ENCODE assay signal across 18 mouse cellular contexts in genomic region chr15:59152786-59153388, GRCm38 (mm10).
DNase-seq lines count a peak whose midpoint lies in the region; ATAC-seq and TF ChIP-seq lines count a peak whose summit lies in the region.
"Had no signal": no experiment of that assay in that cellular context is flagged by ENCODE, and none has a peak within 500 bp of the region (broad histone marks: within the 10 kb centered on the region; RNA-seq: fewer than 3 reads in every experiment).

No protein-coding gene starts in this region.

- H3K79me2 ChIP-seq in CH12.LX (replicated peaks; ENCODE audit: control insufficient read depth, extremely low read depth, insufficient read depth, poor library complexity, severe bottlenecking), result no peaks in the 10 kb centered on the region

- no peak for TF ChIP-seq EP300 in CH12.LX (IDR thresholded peaks at IDR 0.05; ENCODE audit: low read length)

- H3K27ac ChIP-seq in forebrain, embryonic 16.5 days (ENCODE audit: low read length), result peak overlapping the region; percentile 54
- no peak overlapping the region; the same call in 1 of the 2 replicates for H3K27ac ChIP-seq in forebrain, postnatal 0 days (ENCODE audit: low read depth, low read length)
- H3K27ac ChIP-seq in CH12.LX (ENCODE audit: insufficient read depth, low read depth), result no peak overlapping the region
- no peak overlapping the region for H3K27ac ChIP-seq in midbrain, embryonic 10.5 days (replicated peaks)
- H3K27ac ChIP-seq in heart, embryonic 11.5 days (ENCODE audit: low read depth, low read length), result no peak overlapping the region
- H3K27ac ChIP-seq: embryonic facial prominence, embryonic 13.5 days; heart, adult 2 months; kidney, embryonic 15.5 days had no signal

- no peak for ATAC-seq in forebrain, embryonic 16.5 days
- ATAC-seq in forebrain, postnatal 0 days, result no peak
- ATAC-seq in heart, embryonic 11.5 days (replicated peaks; ENCODE audit: insufficient number of reproducible peaks, low FRiP score, low TSS enrichment), result no peak
- ATAC-seq: hindbrain, embryonic 16.5 days; intestine, embryonic 16.5 days had no signal

- TF ChIP-seq POLR2A in CH12.LX (IDR thresholded peaks at IDR 0.05; ENCODE audit: low read depth, low read length), result no peak

- no peaks in the 10 kb centered on the region for H3K27me3 ChIP-seq in forebrain, embryonic 16.5 days (replicated peaks; ENCODE audit: control insufficient read depth, insufficient read depth, low read length)
- no peaks in the 10 kb centered on the region for H3K27me3 ChIP-seq in forebrain, postnatal 0 days (ENCODE audit: insufficient read depth, low read length)
- no peaks in the 10 kb centered on the region for H3K27me3 ChIP-seq in CH12.LX (replicated peaks)
- H3K27me3 ChIP-seq in splenic B cell, adult 2 months (ENCODE audit: control insufficient read depth, insufficient read depth, low read length, poor library complexity, severe bottlenecking), result no peaks in the 10 kb centered on the region
- H3K27me3 ChIP-seq in midbrain, embryonic 10.5 days (ENCODE audit: low read depth, poor library complexity, severe bottlenecking), result 0 out of 2 replicates have a peak, but pooled peaks cover 9% of the 10 kb centered on the region
- H3K27me3 ChIP-seq in heart, embryonic 11.5 days (ENCODE audit: control insufficient read depth, insufficient read depth, low read length), result no peaks in the 10 kb centered on the region
- H3K27me3 ChIP-seq: embryonic facial prominence, embryonic 13.5 days; heart, embryonic 12.5 days; kidney, embryonic 15.5 days had no signal

- H3K9ac ChIP-seq in forebrain, embryonic 16.5 days (replicated peaks; ENCODE audit: low read depth, low read length), result no peak overlapping the region
- no peak overlapping the region for H3K9ac ChIP-seq in forebrain, postnatal 0 days
- no peak overlapping the region for H3K9ac ChIP-seq in CH12.LX (ENCODE audit: insufficient read depth, low read depth)
- no peak overlapping the region for H3K9ac ChIP-seq in heart, embryonic 11.5 days (ENCODE audit: low read depth, low read length)
- H3K9ac ChIP-seq: embryonic facial prominence, embryonic 13.5 days; heart, embryonic 12.5 days; kidney, embryonic 15.5 days had no signal

- DNase-seq in forebrain, postnatal 0 days, result no peak
- DNase-seq in CD4-positive, CD25-positive, alpha-beta regulatory T cell, adult 2 months (ENCODE audit: low read depth, low spot score), result peak; percentile 14
- DNase-seq in CH12.LX (ENCODE audit: extremely low read depth), result peak; percentile 64
- DNase-seq in splenic B cell, adult 2 months (ENCODE audit: low read depth, low spot score), result peak; percentile 12
- no peak for DNase-seq in midbrain, embryonic 10.5 days (ENCODE audit: low spot score)
- DNase-seq: adrenal gland, adult 8-10 months; cerebellum, adult 11-12 months; gastrocnemius, postnatal 10 days; heart, adult 2 months; heart, postnatal 36 days; kidney, adult 2 months had no signal

- H3K4me1 ChIP-seq in forebrain, embryonic 16.5 days (replicated peaks; ENCODE audit: control insufficient read depth, insufficient read depth, low read length), result peaks cover 22% of the 10 kb centered on the region
- peaks cover 15% of the 10 kb centered on the region for H3K4me1 ChIP-seq in forebrain, postnatal 0 days (ENCODE audit: insufficient read depth)
- peaks cover 7 to 37% of the 10 kb centered on the region in 2 experiments for H3K4me1 ChIP-seq in CH12.LX (ENCODE audit: control insufficient read depth in 1 of 2, insufficient read depth in 2 of 2)
- H3K4me1 ChIP-seq in midbrain, embryonic 10.5 days, result peaks cover 26% of the 10 kb centered on the region
- H3K4me1 ChIP-seq in heart, embryonic 11.5 days (ENCODE audit: control insufficient read depth, insufficient read depth, low read length), result peaks cover 9% of the 10 kb centered on the region

- no peak overlapping the region for H3K4me3 ChIP-seq in forebrain, embryonic 16.5 days (replicated peaks; ENCODE audit: low read length)
- H3K4me3 ChIP-seq in forebrain, postnatal 0 days (ENCODE audit: low read depth, low read length), result no peak overlapping the region
- H3K4me3 ChIP-seq in CH12.LX (replicated peaks in 1 of 3; ENCODE audit: low read depth in 2 of 3, low read length in 2 of 3, poor library complexity in 1 of 3), result no peak overlapping the region
- no peak overlapping the region for H3K4me3 ChIP-seq in midbrain, embryonic 10.5 days
- H3K4me3 ChIP-seq in heart, embryonic 11.5 days (ENCODE audit: low read depth, low read length), result no peak overlapping the region
- H3K4me3 ChIP-seq: embryonic facial prominence, embryonic 13.5 days; heart, adult 2 months; heart, embryonic 12.5 days; kidney, embryonic 15.5 days had no signal

- in situ Hi-C loops in CH12.LX (cut with MboI; ENCODE audit: low pct_ligation_motif_present, low pct_unique_long_range_greater_than_20kb, low sequenced_read_pairs), result no loop called here

- dilution Hi-C loops in CH12.LX (cut with MboI; ENCODE audit: extremely low pct_ligation_motif_present, extremely low pct_unique_long_range_greater_than_20kb, low sequenced_read_pairs), result no loop called here

- no peak for TF ChIP-seq RAD21 in CH12.LX (IDR thresholded peaks at IDR 0.05; ENCODE audit: low read depth, low read length)

- H3K36me3 ChIP-seq in forebrain, embryonic 16.5 days (ENCODE audit: control insufficient read depth, insufficient read depth), result no peaks in the 10 kb centered on the region
- no peaks in the 10 kb centered on the region for H3K36me3 ChIP-seq in forebrain, postnatal 0 days (ENCODE audit: insufficient read depth)
- no peaks in the 10 kb centered on the region for H3K36me3 ChIP-seq in CH12.LX (replicated peaks in 1 of 2; ENCODE audit: control insufficient read depth in 1 of 2, insufficient read depth in 1 of 2, low read length in 1 of 2)
- H3K36me3 ChIP-seq in splenic B cell, adult 2 months (ENCODE audit: control insufficient read depth, insufficient read depth, low read length, poor library complexity, severe bottlenecking), result no peaks in the 10 kb centered on the region
- no peaks in the 10 kb centered on the region for H3K36me3 ChIP-seq in midbrain, embryonic 10.5 days
- H3K36me3 ChIP-seq in heart, embryonic 11.5 days (ENCODE audit: control insufficient read depth, insufficient read depth, low read length), result no peaks in the 10 kb centered on the region
- H3K36me3 ChIP-seq: embryonic facial prominence, embryonic 13.5 days; heart, embryonic 12.5 days; kidney, embryonic 15.5 days had no signal

- no peaks in the 10 kb centered on the region for H3K9me3 ChIP-seq in forebrain, embryonic 16.5 days (ENCODE audit: control insufficient read depth, low read length)
- no peaks in the 10 kb centered on the region for H3K9me3 ChIP-seq in forebrain, postnatal 0 days (ENCODE audit: low read length)
- no peaks in the 10 kb centered on the region for H3K9me3 ChIP-seq in CH12.LX (replicated peaks; ENCODE audit: low read length)
- H3K9me3 ChIP-seq in midbrain, embryonic 10.5 days (replicated peaks), result no peaks in the 10 kb centered on the region
- no peaks in the 10 kb centered on the region for H3K9me3 ChIP-seq in heart, embryonic 11.5 days (replicated peaks; ENCODE audit: control insufficient read depth, low read length)
- H3K9me3 ChIP-seq: embryonic facial prominence, embryonic 13.5 days; heart, embryonic 12.5 days; kidney, embryonic 15.5 days had no signal

- 87% methylated on average over 6 of the region's 6 CpGs for WGBS in forebrain, embryonic 16.5 days
- 87% methylated on average over 6 of the region's 6 CpGs for WGBS in forebrain, postnatal 0 days
- WGBS in midbrain, embryonic 10.5 days, result 93% methylated on average over 6 of the region's 6 CpGs
- WGBS in heart, embryonic 11.5 days (ENCODE audit: insufficient replicate concordance), result 85% methylated on average over 6 of the region's 6 CpGs

- no peak for TF ChIP-seq CTCF in forebrain, postnatal 0 days (IDR thresholded peaks at IDR 0.05; ENCODE audit: low read depth)
- TF ChIP-seq CTCF in CH12.LX (conservative IDR thresholded peaks at IDR 0.05 in 1 of 2, IDR thresholded peaks at IDR 0.05 in 1 of 2; ENCODE audit: low read depth in 2 of 2, low read length in 2 of 2), result no peak

- H3K4me2 ChIP-seq in forebrain, embryonic 16.5 days (ENCODE audit: low read length), result no peak overlapping the region
- no peak overlapping the region for H3K4me2 ChIP-seq in forebrain, postnatal 0 days (ENCODE audit: low read depth)
- peak overlapping the region; percentile 21; the same call in 1 of the 2 replicates for H3K4me2 ChIP-seq in CH12.LX (ENCODE audit: insufficient read depth, low read depth, poor library complexity, severe bottlenecking)
- H3K4me2 ChIP-seq in heart, embryonic 11.5 days, result no peak overlapping the region
- H3K4me2 ChIP-seq: embryonic facial prominence, embryonic 13.5 days; heart, embryonic 12.5 days; kidney, embryonic 15.5 days had no signal

TF ChIP-seq in CH12.LX, 34 proteins besides CTCF, POLR2A, EP300 and RAD21:
- TF ChIP-seq BHLHE40 (IDR thresholded peaks at IDR 0.05; ENCODE audit: low read depth, low read length), result peak; percentile 72
- no peak for TF ChIP-seq MAX (IDR thresholded peaks at IDR 0.05; ENCODE audit: low read length)
- no peak for TF ChIP-seq ZKSCAN1 (IDR thresholded peaks at IDR 0.05; ENCODE audit: borderline replicate concordance, low read depth, low read length)
- TF ChIP-seq ZNF384 (IDR thresholded peaks at IDR 0.05; ENCODE audit: low read depth, low read length), result no peak
- TF ChIP-seq RCOR1 (conservative IDR thresholded peaks at IDR 0.05; ENCODE audit: low read depth, low read length), result no peak
- no peak for TF ChIP-seq ZMIZ1 (IDR thresholded peaks at IDR 0.05; ENCODE audit: low read depth, low read length)
- no peak for TF ChIP-seq SIN3A (IDR thresholded peaks at IDR 0.05; ENCODE audit: low read length)
- TF ChIP-seq USF2 (conservative IDR thresholded peaks at IDR 0.05; ENCODE audit: low read depth, low read length), result peak; percentile 75
- TF ChIP-seq E2F4 (IDR thresholded peaks at IDR 0.05; ENCODE audit: insufficient replicate concordance, low read depth, low read length), result no peak
- TF ChIP-seq USF1 (IDR thresholded peaks at IDR 0.05; ENCODE audit: low read depth, low read length), result peak; percentile 74
- no peak for TF ChIP-seq TCF12 (IDR thresholded peaks at IDR 0.05; ENCODE audit: low read depth, low read length)
- no peak for TF ChIP-seq POLR2AphosphoS2 (IDR thresholded peaks at IDR 0.05; ENCODE audit: low read depth, low read length)

Comparison
In these comparisons a context has a peak if more than half of its experiments do, and no peak if none do; other contexts are left out.
1. DNase-seq: peak in CD4-positive, CD25-positive, alpha-beta regulatory T cell, adult 2 months (single experiment), CH12.LX (single experiment) and splenic B cell, adult 2 months (single experiment); none in forebrain, postnatal 0 days (single experiment) and midbrain, embryonic 10.5 days (single experiment).